Mouse (Mus musculus) lung, adult 2 months (tissue): ENCODE results near the gene Shbg. TPM values are rescaled to one million over a fixed set of nuclear protein-coding genes. Genes with fewer than 3 reads are reported as not detected.
A peak's percentile ranks its signal among the peaks of the same experiment; 100 is the strongest.

Source experiments
- DNase-seq: peaks from one replicate; pipeline ENCODE4 v3.0.0; 2022
- H3K4me1 ChIP-seq: fragments of 200-500 bp; 2 replicates; pipeline ENCODE4 v1.6.1; 2011; ENCODE audit warnings: low read length; ENCODE audit not compliant: control insufficient read depth, insufficient read depth
- H3K4me3 ChIP-seq: fragments of 200-500 bp; replicated peaks from 2 replicates; pipeline ENCODE3; 2011; ENCODE audit warnings: low read depth, mild to moderate bottlenecking, control low read depth, low read length; ENCODE audit errors: extremely low read depth
- CTCF ChIP-seq: fragments of 200-500 bp; IDR thresholded peaks from 2 replicates; pipeline ENCODE4 v1.5.1; 2011; ENCODE audit warnings: mild to moderate bottlenecking, low read length, control low read depth; ENCODE audit not compliant: insufficient read depth
- POLR2A ChIP-seq: fragments of 200-500 bp; IDR thresholded peaks from 2 replicates; pipeline ENCODE4 v1.6.1; 2011; ENCODE audit warnings: low read depth, mild to moderate bottlenecking, control low read depth, low read length, borderline replicate concordance; ENCODE audit errors: extremely low read depth
- WGBS: fragments of 180-500 bp; shearing (Covaris S2); methylation state at CpG from one replicate; pipeline ENCODE4 v1.1.7; 2018; 5-methylcytosine and 5-hydroxymethylcytosine counted together
- polyA plus RNA-seq: library from polyadenylated mRNA; depleted of rRNA; stranded (reverse); fragments of >200 nt; gene quantifications from 2 replicates; pipeline ENCODE4 v1.2.3, GENCODE M21; 2012; rRNA removed

The Shbg gene
- not detected in 2 replicates for polyA plus RNA-seq

DNA sequence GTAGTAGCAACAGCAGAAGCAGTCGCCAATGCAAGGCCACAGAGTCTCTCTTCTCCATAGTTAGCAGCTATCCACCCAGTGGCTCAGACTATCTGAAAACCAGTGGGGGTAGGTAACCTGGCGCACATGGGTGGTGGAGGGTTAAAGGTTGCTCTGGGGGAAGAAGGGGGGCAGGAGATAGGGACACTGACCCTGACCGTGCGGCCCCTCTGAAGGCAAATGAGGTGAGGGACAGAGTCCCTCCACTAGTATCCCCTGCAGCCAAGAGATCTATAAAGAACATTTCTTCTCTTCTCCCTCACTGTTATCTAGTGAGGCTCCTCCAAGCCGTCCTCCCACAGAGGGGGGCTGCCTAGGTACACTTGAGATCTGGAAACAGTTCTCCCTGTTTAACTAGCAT is at the start of gene Shbg:
Shbg (minus strand) TSS at position 101 of the 400 bp plus-strand sequence.
- no peak within 1 kb of the TSS for H3K4me3 ChIP-seq
- no peak for DNase-seq
- TF ChIP-seq CTCF (no peak), POLR2A (no peak)
- 65% methylated on average over 5 of the region's 5 CpGs for WGBS
- no peaks in the 10 kb centered on the region; the same call in 1 of the 2 replicates for H3K4me1 ChIP-seq

DNA sequence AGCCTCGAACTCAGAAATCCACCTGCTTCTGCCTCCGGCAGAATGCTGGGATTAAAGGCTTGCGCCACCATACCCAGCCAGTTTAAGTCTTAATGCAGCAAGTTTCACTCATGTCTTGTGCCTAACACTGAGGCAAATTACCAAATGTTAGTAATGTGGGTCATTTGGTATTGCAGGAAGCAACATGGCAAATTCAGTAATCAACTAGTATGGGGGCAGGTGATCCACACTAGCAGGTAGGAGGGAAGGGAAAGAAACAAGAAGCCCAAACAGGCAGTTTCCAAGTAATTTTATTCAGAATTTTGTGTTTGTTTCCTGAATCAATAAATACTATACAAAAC is 48.9 kb upstream of the Shbg start:
- Histone ChIP-seq H3K4me3 (no peak overlapping the region), H3K4me1 (peaks cover 13% of the 10 kb centered on the region)
- no peak for DNase-seq
- 85% methylated on average over 3 of the region's 3 CpGs for WGBS
- TF ChIP-seq CTCF: no peak
- TF ChIP-seq POLR2A: no peak

GRCm38 (mm10) chr11:69665961-69666664 is 48.4 kb upstream of the Shbg start, which contains the start of gene Cd68:
Gene Cd68 (minus strand): TSS chr11:69666153.
- Histone ChIP-seq H3K4me3 (peak within 1 kb of the TSS; percentile 4), H3K4me1 (peaks cover 13% of the 10 kb centered on the region)
- no peak for DNase-seq
- TF ChIP-seq POLR2A (no peak), CTCF (no peak)
- WGBS: 37% methylated on average over 7 of the region's 7 CpGs

DNA sequence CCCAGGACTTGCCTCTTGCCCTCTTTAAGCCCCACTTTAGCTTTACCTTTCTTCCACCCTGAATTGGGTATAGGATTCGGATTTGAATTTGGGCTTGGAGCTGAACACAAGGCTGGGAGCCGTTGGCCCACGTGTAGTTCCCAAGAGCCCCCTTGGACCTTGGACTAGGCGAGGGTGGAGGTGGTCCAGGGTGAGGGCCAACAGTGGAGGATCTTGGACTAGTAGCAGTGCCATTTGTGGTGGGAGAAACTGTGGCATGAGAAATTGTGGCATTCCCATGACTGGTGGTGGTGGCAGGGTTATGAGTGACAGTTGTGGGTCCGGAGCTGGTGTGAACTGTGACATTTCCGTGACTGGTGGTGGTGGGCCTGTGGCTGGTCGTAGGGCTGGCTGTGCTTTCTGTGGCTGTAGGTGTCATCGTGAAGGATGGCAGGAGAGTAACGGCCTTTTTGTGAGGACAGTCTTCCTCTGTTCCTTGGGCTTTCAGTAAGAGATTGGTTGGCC is 47.8 kb upstream of the Shbg start:
- WGBS: 64% methylated on average over 9 of the region's 9 CpGs
- Histone ChIP-seq H3K4me1 (peaks cover 9% of the 10 kb centered on the region), H3K4me3 (peak overlapping the region; percentile 4)
- no peak for TF ChIP-seq POLR2A
- no peak for TF ChIP-seq CTCF
- DNase-seq: no peak

DNA sequence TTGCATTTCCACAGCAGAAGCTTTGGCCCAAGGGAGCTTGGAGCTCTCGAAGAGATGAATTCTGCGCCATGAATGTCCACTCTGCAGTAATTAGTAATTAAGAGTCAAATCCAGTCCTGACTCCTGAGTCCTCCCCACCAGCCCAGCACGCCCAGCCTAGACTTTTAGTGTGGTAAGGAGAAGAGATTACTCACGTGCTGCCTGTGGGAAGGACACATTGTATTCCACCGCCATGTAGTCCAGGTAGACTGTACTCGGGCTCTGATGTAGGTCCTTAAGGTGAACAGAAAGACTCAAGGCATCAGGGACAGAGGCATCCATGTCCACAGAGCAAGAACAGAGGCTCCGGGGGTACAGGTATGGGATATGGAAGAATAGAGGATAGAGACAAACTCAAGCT is 47.1 kb upstream of the Shbg start:
- 87% methylated on average over 7 of the region's 7 CpGs for WGBS
- Histone ChIP-seq H3K4me1 (peaks cover 7% of the 10 kb centered on the region), H3K4me3 (no peak overlapping the region)
- TF ChIP-seq CTCF: no peak
- no peak for TF ChIP-seq POLR2A
- DNase-seq: no peak

DNA sequence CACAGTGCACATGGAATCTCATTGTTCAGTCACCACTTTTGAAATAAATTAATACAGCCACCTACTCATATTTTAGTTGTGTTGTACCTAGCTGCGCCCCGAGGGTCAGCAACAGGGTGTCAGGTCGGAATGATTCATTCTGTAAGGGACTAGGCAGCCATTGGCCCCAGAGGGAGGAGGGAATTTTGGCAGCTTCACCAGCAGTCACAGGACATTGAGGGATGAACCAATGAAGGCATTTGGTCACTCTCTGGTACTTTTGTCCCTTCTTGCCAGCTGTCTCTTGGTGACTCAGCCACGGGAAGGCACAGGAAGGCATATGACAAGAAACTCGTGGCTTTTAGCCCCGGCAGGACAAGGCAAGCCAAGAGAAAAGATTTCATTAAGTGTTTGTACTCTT is 46.1 kb upstream of the Shbg start:
- TF ChIP-seq CTCF (no peak), POLR2A (no peak)
- no peak for DNase-seq
- Histone ChIP-seq H3K4me3 (no peak overlapping the region), H3K4me1 (peaks cover 4% of the 10 kb centered on the region)
- 69% methylated on average over 6 of the region's 6 CpGs for WGBS

GRCm38 (mm10) chr11:69662967-69663671 is 45.4 kb upstream of the Shbg start:
- no peak for DNase-seq

DNA sequence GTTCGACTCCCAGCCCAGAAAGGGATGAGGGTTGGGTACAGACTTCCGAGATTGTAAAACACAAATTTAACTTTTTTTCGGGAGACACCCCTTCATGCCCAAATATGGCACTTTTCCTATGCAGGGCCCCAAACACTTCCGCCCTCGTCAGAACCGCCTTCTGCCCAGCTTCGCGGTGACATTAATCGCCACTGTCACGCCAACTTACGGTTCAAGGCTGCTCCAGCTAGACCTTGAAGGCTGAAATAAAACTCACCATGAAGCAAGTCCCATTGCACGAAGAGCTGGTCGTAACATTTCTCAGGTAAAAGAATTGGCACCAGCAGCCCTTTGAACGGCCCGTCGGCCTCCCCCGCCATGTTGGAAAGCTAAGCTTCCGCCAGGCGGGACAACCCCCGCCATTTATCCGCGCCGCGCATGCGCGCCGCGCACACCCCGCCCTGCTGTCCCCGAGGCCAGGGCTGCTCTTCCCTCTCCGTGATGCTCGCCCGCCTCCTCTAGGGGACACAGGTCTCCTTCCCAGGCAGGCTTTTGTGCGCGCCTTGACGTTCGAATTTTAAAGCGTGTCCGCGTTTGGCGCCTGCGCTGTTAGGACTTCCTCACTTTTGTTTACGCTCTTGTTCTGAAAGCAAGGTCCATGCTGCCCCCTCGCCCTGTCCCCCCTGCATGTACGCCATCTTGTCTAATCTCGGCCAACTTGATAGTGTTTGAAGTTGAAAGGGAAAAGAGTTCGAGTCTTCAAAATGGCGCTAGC is 44.7 kb upstream of the Shbg start, which contains the start of gene Mpdu1:
Mpdu1 (minus strand) TSS at position 430 of the 754 bp plus-strand sequence.
- peaks cover 4% of the 10 kb centered on the region for H3K4me1 ChIP-seq
- peak; percentile 92 for TF ChIP-seq POLR2A
- 0 out of 2 replicates have a peak, but pooled peaks have one; percentile 23 for TF ChIP-seq CTCF
- peak; percentile 92 for DNase-seq
- under 1% methylated on average over 48 of the region's 48 CpGs for WGBS
- peak within 1 kb of the TSS; percentile 96 for H3K4me3 ChIP-seq

More at GRCm38 (mm10) chr11:69662967-69663671, 45.4 kb upstream of the Shbg start:
- Histone ChIP-seq H3K4me3 (peak overlapping the region; percentile 96), H3K4me1 (peaks cover 4% of the 10 kb centered on the region)
- TF ChIP-seq POLR2A: no peak
- TF ChIP-seq CTCF: no peak
- WGBS: 62% methylated on average over 13 of the region's 13 CpGs

DNA sequence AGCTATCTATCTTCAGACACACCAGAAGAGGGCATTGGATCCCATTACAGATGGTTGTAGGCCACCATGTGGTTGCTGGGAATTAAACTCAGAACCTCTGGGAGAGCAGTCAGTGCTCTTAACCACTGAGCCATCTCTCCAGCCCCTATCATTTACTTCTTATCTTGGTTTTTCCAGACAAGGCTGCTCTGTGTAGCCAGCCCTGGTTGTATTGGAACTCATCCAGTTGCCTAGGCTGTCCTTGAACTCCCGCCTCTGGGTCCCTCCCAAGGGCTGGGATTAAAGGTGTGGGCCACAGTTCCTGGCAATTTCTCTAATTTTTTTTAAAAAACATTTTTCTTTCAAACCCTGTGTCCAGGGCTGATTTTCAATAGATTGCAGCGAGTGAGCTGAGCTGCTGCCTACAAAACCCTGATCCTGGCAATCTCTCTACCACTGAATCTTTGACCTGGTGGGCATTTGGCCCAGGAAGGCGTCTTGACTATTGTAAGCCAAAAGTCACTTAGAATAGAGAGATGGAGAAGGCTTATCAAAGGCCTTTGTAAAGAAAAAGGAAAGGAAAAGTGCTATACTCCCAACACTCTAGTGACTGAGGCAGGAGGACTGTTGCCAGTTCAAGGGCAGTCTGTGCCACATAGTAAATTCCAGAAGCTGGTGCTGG is 43.6 kb upstream of the Shbg start:
- H3K4me3 ChIP-seq: peak overlapping the region; percentile 96
- DNase-seq: no peak
- WGBS: 54% methylated on average over 3 of the region's 3 CpGs
- H3K4me1 ChIP-seq: peaks cover 4% of the 10 kb centered on the region
- no peak for TF ChIP-seq POLR2A
- no peak for TF ChIP-seq CTCF
